Mouse (Mus musculus) testis, adult 2 months (tissue): ENCODE data around the gene Timm8a1.

ENCODE experiments used
- CTCF ChIP-seq: fragments of 200-500 bp; IDR thresholded peaks from 2 replicates; pipeline ENCODE4 v1.5.1; 2012; ENCODE audit warnings: low read depth, mild to moderate bottlenecking, inconsistent platforms, low read length, moderate library complexity; ENCODE audit not compliant: control insufficient read depth, insufficient read depth, insufficient replicate concordance
- POLR2A ChIP-seq: fragments of 200-500 bp; IDR thresholded peaks from 2 replicates; pipeline ENCODE4 v1.6.1; 2012; ENCODE audit warnings: low read depth, mild to moderate bottlenecking, inconsistent platforms, low read length, moderate library complexity; ENCODE audit not compliant: control insufficient read depth

- TF ChIP-seq CTCF (peak; percentile 43; the same call in 1 of the 2 replicates), POLR2A (peak; percentile 72; the same call in 1 of the 2 replicates)
Measured at GRCm38 (mm10) chrX:134585103-134586002, 43.7 kb upstream of the Timm8a1 start, which contains the start of gene Rpl36a.
